Mouse (Mus musculus): ENCODE data around the gene Elfn2.

GRCm38 (mm10) chr15:78670341-78670740 lies 48.2 kb downstream of the Elfn2 start:
- TF ChIP-seq CTCF (IDR thresholded peaks at IDR 0.05; ENCODE audit: insufficient read depth, low read length) (no peak), POLR2A (IDR thresholded peaks at IDR 0.05; ENCODE audit: borderline replicate concordance, extremely low read depth, low read depth, low read length) (no peak)

All from lung, adult 2 months (tissue).